Comparison of ENCODE assay signal across 8 mouse cellular contexts in genomic region chr8:70283136-70284077, GRCm38 (mm10). TPM values are rescaled to one million over a fixed set of nuclear protein-coding genes. Genes with fewer than 3 reads are reported as not detected.
DNase-seq lines count a peak whose midpoint lies in the region; ATAC-seq and TF ChIP-seq lines count a peak whose summit lies in the region.

No protein-coding gene starts in this region.

- H3K4me1 ChIP-seq in forebrain, embryonic 14.5 days (ENCODE audit: control insufficient read depth, insufficient read depth, low read length): no peaks in the 10 kb centered on the region
- H3K4me1 ChIP-seq in kidney, embryonic 16.5 days (ENCODE audit: insufficient read depth, low read length): peaks cover 21% of the 10 kb centered on the region
- H3K4me1 ChIP-seq in midbrain, embryonic 12.5 days: peaks cover 13% of the 10 kb centered on the region

- peak overlapping the region; percentile 93 for H3K9ac ChIP-seq in forebrain, embryonic 14.5 days (ENCODE audit: low read length)
- H3K9ac ChIP-seq in kidney, embryonic 16.5 days (replicated peaks; ENCODE audit: low read length): peak overlapping the region; percentile 93
- peak overlapping the region; percentile 93 for H3K9ac ChIP-seq in midbrain, embryonic 12.5 days (replicated peaks)

- CTCF ChIA-PET in Patski (lab: Charles Lee): interaction anchor here (1.1 to 2.9 kb wide), 4 partner anchors 11 to 44 kb away, joined by 3 to 11 read pairs (median 4); no protein-coding TSS in a partner anchor

- no peak for DNase-seq in left cerebral cortex, adult 2 months (ENCODE audit: extremely low spot score in 1 of 2, low spot score in 2 of 2)
- DNase-seq in left cerebral cortex, postnatal 25 days (ENCODE audit: low spot score in 2 of 2): no peak
- DNase-seq in Patski (ENCODE audit: low read depth, low spot score): no peak
- peak; percentile 47 for DNase-seq in forebrain, embryonic 14.5 days (ENCODE audit: low spot score)
- no peak for DNase-seq in ovary, adult 18-20 months (ENCODE audit: low spot score)

- peak; percentile 23 for ATAC-seq in Patski
- peak; percentile 71 for ATAC-seq in forebrain, embryonic 14.5 days
- ATAC-seq in kidney, embryonic 16.5 days (ENCODE audit: low FRiP score, low TSS enrichment): peak; percentile 60
- peak; percentile 48 for ATAC-seq in midbrain, embryonic 12.5 days (ENCODE audit: low FRiP score, low read depth)
- ATAC-seq in erythroid progenitor cell, adult 5-6 weeks (replicated peaks; ENCODE audit: low FRiP score, poor library complexity, severe bottlenecking): no peak

- POLR2A ChIA-PET in Patski (lab: Charles Lee): interaction anchor here (0.6 to 1.3 kb wide), 3 partner anchors 11 to 49 kb away, joined by 3 to 5 read pairs (median 3); partner anchors contain the start of gene Armc6

- under 1% methylated on average over 39 of the region's 55 CpGs for WGBS in forebrain, embryonic 14.5 days
- WGBS in kidney, embryonic 16.5 days: under 1% methylated on average over 55 of the region's 55 CpGs
- under 1% methylated on average over 55 of the region's 55 CpGs for WGBS in midbrain, embryonic 12.5 days

- TF ChIP-seq CTCF in left cerebral cortex, adult 2 months (IDR thresholded peaks at IDR 0.05): no peak
- TF ChIP-seq CTCF in Patski (IDR thresholded peaks at IDR 0.05): no peak

- H3K4me2 ChIP-seq in forebrain, embryonic 14.5 days (ENCODE audit: low read length): peak overlapping the region; percentile 91
- H3K4me2 ChIP-seq in kidney, embryonic 16.5 days (replicated peaks; ENCODE audit: low read depth, low read length): peak overlapping the region; percentile 88
- H3K4me2 ChIP-seq in midbrain, embryonic 12.5 days (replicated peaks): peak overlapping the region; percentile 85

- intact Hi-C loops in left cerebral cortex, adult 2 months (cut with DNase I): no loop called here
- intact Hi-C loops in left cerebral cortex, postnatal 25 days (cut with DNase I): no loop called here

- peaks cover 31% of the 10 kb centered on the region for H3K36me3 ChIP-seq in forebrain, embryonic 14.5 days (ENCODE audit: control insufficient read depth, insufficient read depth, low read length)
- H3K36me3 ChIP-seq in kidney, embryonic 16.5 days (ENCODE audit: insufficient read depth, low read length): peaks cover 36% of the 10 kb centered on the region
- H3K36me3 ChIP-seq in midbrain, embryonic 12.5 days: peaks cover 38% of the 10 kb centered on the region

- H3K4me3 ChIP-seq in left cerebral cortex, adult 2 months: peak overlapping the region; percentile 58
- peak overlapping the region; percentile 86 for H3K4me3 ChIP-seq in forebrain, embryonic 14.5 days (ENCODE audit: low read depth, low read length)
- peak overlapping the region; percentile 78 for H3K4me3 ChIP-seq in kidney, embryonic 16.5 days (ENCODE audit: low read length)
- H3K4me3 ChIP-seq in midbrain, embryonic 12.5 days: peak overlapping the region; percentile 71

- no peaks in the 10 kb centered on the region for H3K9me3 ChIP-seq in forebrain, embryonic 14.5 days (replicated peaks; ENCODE audit: control insufficient read depth, low read length)
- 0 out of 2 replicates have a peak, but pooled peaks cover 2% of the 10 kb centered on the region for H3K9me3 ChIP-seq in kidney, embryonic 16.5 days (ENCODE audit: low read length)
- peaks cover 4% of the 10 kb centered on the region; the same call in 1 of the 2 replicates for H3K9me3 ChIP-seq in midbrain, embryonic 12.5 days

- H3K27me3 ChIP-seq in Patski: no peaks in the 10 kb centered on the region
- no peaks in the 10 kb centered on the region for H3K27me3 ChIP-seq in forebrain, embryonic 14.5 days (replicated peaks; ENCODE audit: control insufficient read depth, insufficient read depth, low read length)
- no peaks in the 10 kb centered on the region for H3K27me3 ChIP-seq in kidney, embryonic 16.5 days (ENCODE audit: insufficient read depth, low read length)
- no peaks in the 10 kb centered on the region for H3K27me3 ChIP-seq in midbrain, embryonic 12.5 days

- peak overlapping the region; percentile 45 for H3K27ac ChIP-seq in left cerebral cortex, adult 2 months
- peak overlapping the region; percentile 66 for H3K27ac ChIP-seq in forebrain, embryonic 14.5 days (ENCODE audit: low read depth, low read length)
- peak overlapping the region; percentile 77 for H3K27ac ChIP-seq in kidney, embryonic 16.5 days (ENCODE audit: low read length)
- peak overlapping the region; percentile 79 for H3K27ac ChIP-seq in midbrain, embryonic 12.5 days (replicated peaks)

- in situ Hi-C loops in Patski (cut with MboI; ENCODE audit: low pct_unique_long_range_greater_than_20kb): no loop called here

RNA-seq across cellular contexts. Expression of gene Homer3, which starts 0.8 kb away (rescaled TPM):
- 1 to 10 TPM; 6.9 to 7.3 TPM for total RNA-seq in left cerebral cortex, adult 2 months (2021)
- 1 to 10 TPM; 6.5 to 9.2 TPM for total RNA-seq in left cerebral cortex, postnatal 25 days (2021)
- polyA plus RNA-seq in Patski (2021): 67.9 TPM
- polyA plus RNA-seq in forebrain, embryonic 14.5 days (2014; fragmentation: Nextera tagmentation; extraction: Ambion mirVana): 31.5 and 42.8 TPM in 2 replicates
- 74.2 and 81.3 TPM in 2 replicates for polyA plus RNA-seq in kidney, embryonic 16.5 days (2015; fragmentation: Nextera tagmentation; extraction: Ambion mirVana)
- polyA plus RNA-seq in midbrain, embryonic 12.5 days (2016; fragmentation: Nextera tagmentation; extraction: Ambion mirVana): 99.6 and 100 TPM in 2 replicates
- 1.3 TPM in 1 of 2 replicates, not detected in the other for total RNA-seq in erythroid progenitor cell, adult 5-6 weeks (2015; ENCODE audit: low replicate concordance)
- total RNA-seq in erythroid progenitor cell, adult 5-6 weeks (2017; ENCODE audit: low replicate concordance): not detected in 2 replicates

RNA-seq across cellular contexts. Expression of gene Ddx49, which starts 18.9 kb away (rescaled TPM):
- 10 to 100 TPM; 43.9 to 47.5 TPM for total RNA-seq in left cerebral cortex, adult 2 months (2021)
- 10 to 100 TPM; 42.3 to 42.5 TPM for total RNA-seq in left cerebral cortex, postnatal 25 days (2021)
- 48.8 TPM for polyA plus RNA-seq in Patski (2021)
- polyA plus RNA-seq in forebrain, embryonic 14.5 days (2014; fragmentation: Nextera tagmentation; extraction: Ambion mirVana): 51.5 and 52.3 TPM in 2 replicates
- polyA plus RNA-seq in kidney, embryonic 16.5 days (2015; fragmentation: Nextera tagmentation; extraction: Ambion mirVana): 51.8 and 54.1 TPM in 2 replicates
- 47.1 and 53.8 TPM in 2 replicates for polyA plus RNA-seq in midbrain, embryonic 12.5 days (2016; fragmentation: Nextera tagmentation; extraction: Ambion mirVana)
- total RNA-seq in erythroid progenitor cell, adult 5-6 weeks (2015; ENCODE audit: low replicate concordance): 2.5 and 9.2 TPM in 2 replicates
- 12.5 and 30.4 TPM in 2 replicates for total RNA-seq in erythroid progenitor cell, adult 5-6 weeks (2017; ENCODE audit: low replicate concordance)

RNA-seq across cellular contexts. Expression of gene Cope, which starts 18.9 kb away (rescaled TPM):
- 100 to 1,000 TPM; 137 to 145 TPM for total RNA-seq in left cerebral cortex, adult 2 months (2021)
- total RNA-seq in left cerebral cortex, postnatal 25 days (2021): 100 to 1,000 TPM; 123 to 125 TPM
- 259 TPM for polyA plus RNA-seq in Patski (2021)
- polyA plus RNA-seq in forebrain, embryonic 14.5 days (2014; fragmentation: Nextera tagmentation; extraction: Ambion mirVana): 305 and 332 TPM in 2 replicates
- polyA plus RNA-seq in kidney, embryonic 16.5 days (2015; fragmentation: Nextera tagmentation; extraction: Ambion mirVana): 389 and 439 TPM in 2 replicates
- 222 and 235 TPM in 2 replicates for polyA plus RNA-seq in midbrain, embryonic 12.5 days (2016; fragmentation: Nextera tagmentation; extraction: Ambion mirVana)
- total RNA-seq in erythroid progenitor cell, adult 5-6 weeks (2015; ENCODE audit: low replicate concordance): 78.6 and 122 TPM in 2 replicates
- 16.7 and 51.7 TPM in 2 replicates for total RNA-seq in erythroid progenitor cell, adult 5-6 weeks (2017; ENCODE audit: low replicate concordance)

RNA-seq across cellular contexts. Expression of gene Cers1, which starts 32.2 kb away (rescaled TPM):
- total RNA-seq in left cerebral cortex, adult 2 months (2021): 100 to 1,000 TPM in 1 of 2 experiments, 10 to 100 TPM in 1; 94.8 to 104 TPM
- 100 to 1,000 TPM; 105 to 111 TPM for total RNA-seq in left cerebral cortex, postnatal 25 days (2021)
- 2.5 TPM for polyA plus RNA-seq in Patski (2021)
- polyA plus RNA-seq in forebrain, embryonic 14.5 days (2014; fragmentation: Nextera tagmentation; extraction: Ambion mirVana): 20.8 and 27.6 TPM in 2 replicates
- 2.5 and 2.7 TPM in 2 replicates for polyA plus RNA-seq in kidney, embryonic 16.5 days (2015; fragmentation: Nextera tagmentation; extraction: Ambion mirVana)
- polyA plus RNA-seq in midbrain, embryonic 12.5 days (2016; fragmentation: Nextera tagmentation; extraction: Ambion mirVana): 15.3 and 17.1 TPM in 2 replicates
- not detected in 2 replicates for total RNA-seq in erythroid progenitor cell, adult 5-6 weeks (2015; ENCODE audit: low replicate concordance)
- not detected in 2 replicates for total RNA-seq in erythroid progenitor cell, adult 5-6 weeks (2017; ENCODE audit: low replicate concordance)

RNA-seq across cellular contexts. Expression of gene Gdf1, which starts 46.2 kb away (rescaled TPM):
- total RNA-seq in left cerebral cortex, adult 2 months (2021): 10 to 100 TPM in 1 of 2 experiments, 1 to 10 TPM in 1; 8.2 to 17.1 TPM
- 10 to 100 TPM; 17.7 to 18.9 TPM for total RNA-seq in left cerebral cortex, postnatal 25 days (2021)
- polyA plus RNA-seq in Patski (2021): 1.1 TPM
- 2.1 and 4.2 TPM in 2 replicates for polyA plus RNA-seq in forebrain, embryonic 14.5 days (2014; fragmentation: Nextera tagmentation; extraction: Ambion mirVana)
- 5.5 TPM in 2 replicates for polyA plus RNA-seq in kidney, embryonic 16.5 days (2015; fragmentation: Nextera tagmentation; extraction: Ambion mirVana)
- polyA plus RNA-seq in midbrain, embryonic 12.5 days (2016; fragmentation: Nextera tagmentation; extraction: Ambion mirVana): 3.7 and 4.5 TPM in 2 replicates
- not detected in 2 replicates for total RNA-seq in erythroid progenitor cell, adult 5-6 weeks (2015; ENCODE audit: low replicate concordance)
- not detected in 2 replicates for total RNA-seq in erythroid progenitor cell, adult 5-6 weeks (2017; ENCODE audit: low replicate concordance)
